In the genomic region with DNA sequence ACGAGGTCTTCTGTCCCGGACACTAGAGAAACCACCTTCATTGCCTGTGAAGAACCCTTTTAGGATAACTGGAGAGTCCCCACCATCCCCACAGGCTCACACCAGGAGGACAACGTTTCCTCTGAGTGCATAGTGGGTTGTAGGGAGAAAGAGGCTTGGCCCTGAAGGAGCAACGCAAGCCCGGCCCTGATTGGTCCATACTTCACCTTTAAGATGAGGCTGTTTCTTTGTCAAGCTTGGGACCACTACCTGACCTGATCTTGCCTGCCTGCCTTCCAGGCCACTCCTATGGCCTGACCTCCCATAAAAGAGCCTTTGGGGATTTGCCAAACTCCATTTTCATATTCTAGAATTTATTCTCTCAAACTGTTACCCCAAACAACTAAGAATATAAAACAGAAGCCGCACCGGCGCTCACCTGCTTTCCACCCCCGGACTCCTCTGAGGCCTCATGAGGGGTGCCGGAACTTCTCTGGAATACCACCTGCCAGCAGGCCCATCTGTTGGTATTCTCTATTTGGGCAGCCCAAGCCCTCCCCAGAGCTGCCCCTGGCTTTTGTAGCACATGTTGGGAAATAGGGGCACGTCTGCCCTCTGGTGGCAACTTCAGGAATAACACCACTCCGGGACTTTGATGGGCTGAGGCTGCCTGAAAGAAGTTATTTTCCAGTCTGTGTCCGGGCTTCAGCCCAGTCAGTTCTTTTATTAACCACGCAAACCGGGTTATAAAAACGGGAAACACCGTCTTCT, we compare ENCODE assay signal across 9 mouse cellular contexts.
A peak's percentile ranks its signal among the peaks of the same experiment; 100 is the strongest.
DNase-seq lines count a peak whose midpoint lies in the region; ATAC-seq and TF ChIP-seq lines count a peak whose summit lies in the region.
"Had no signal": no experiment of that assay in that cellular context is flagged by ENCODE, and none has a peak within 500 bp of the region (broad histone marks: within the 10 kb centered on the region; RNA-seq: fewer than 3 reads in every experiment).

No protein-coding gene starts in this region.

- H3K4me3 ChIP-seq in MEL (ENCODE audit: control insufficient read depth in 1 of 2, insufficient read depth in 1 of 2, low read depth in 2 of 2, low read length in 2 of 2) = no peak overlapping the region
- H3K4me3 ChIP-seq in forebrain, embryonic 11.5 days (ENCODE audit: low read depth, low read length) = no peak overlapping the region

- no peak for TF ChIP-seq POLR2A in MEL (IDR thresholded peaks at IDR 0.05; ENCODE audit: control insufficient read depth in 1 of 2, insufficient read depth in 1 of 2, low read depth in 1 of 2, low read length in 2 of 2, poor library complexity in 1 of 2)

- no peak for TF ChIP-seq EP300 in MEL (IDR thresholded peaks at IDR 0.05; ENCODE audit: low read depth in 1 of 2, low read length in 2 of 2)

- WGBS in forebrain, embryonic 11.5 days = 29% methylated on average over 17 of the region's 17 CpGs

- H3K4me2 ChIP-seq in forebrain, embryonic 11.5 days (ENCODE audit: low read depth, low read length, severe bottlenecking) = no peak overlapping the region

- TF ChIP-seq RAD21 in MEL (IDR thresholded peaks at IDR 0.05; ENCODE audit: low read depth, low read length) = peak; percentile 61

- no peaks in the 10 kb centered on the region for H3K9me3 ChIP-seq in MEL (replicated peaks; ENCODE audit: insufficient read depth, low read length)
- no peaks in the 10 kb centered on the region for H3K9me3 ChIP-seq in forebrain, embryonic 11.5 days (ENCODE audit: control insufficient read depth, low read length)

- no peaks in the 10 kb centered on the region for H3K36me3 ChIP-seq in MEL (ENCODE audit: control insufficient read depth in 1 of 2, insufficient read depth in 2 of 2, low read length in 2 of 2)
- H3K36me3 ChIP-seq in forebrain, embryonic 11.5 days (ENCODE audit: control insufficient read depth, insufficient read depth, low read length) = no peaks in the 10 kb centered on the region

- peak; percentile 82 to 85 (median 83) for TF ChIP-seq CTCF in MEL (IDR thresholded peaks at IDR 0.05 in 2 of 3, conservative IDR thresholded peaks at IDR 0.05 in 1 of 3; ENCODE audit: control insufficient read depth in 1 of 3, insufficient read depth in 1 of 3, low read depth in 2 of 3, low read length in 3 of 3, poor library complexity in 1 of 3, severe bottlenecking in 1 of 3)

- DNase-seq in MEL (ENCODE audit: low read depth, low spot score) = peak; percentile 74
- peak; percentile 62 for DNase-seq in c-Kit-positive CD71-negative TER-119-negative erythroid progenitor cells, embryonic 14.5 days (ENCODE audit: low read depth)
- DNase-seq in forebrain, embryonic 11.5 days (ENCODE audit: low spot score) = peak; percentile 89
- DNase-seq in heart, postnatal 4 days = peak; percentile 86
- peak; percentile 60 to 86 for DNase-seq in layer of hippocampus, adult 8-10 months (ENCODE audit: low spot score in 2 of 2)
- DNase-seq in lung, postnatal 10 days = peak; percentile 80
- DNase-seq in retina, postnatal 1 day = peak; percentile 85
- peak; percentile 82 for DNase-seq in thymus, postnatal 4 days

- H3K9ac ChIP-seq in MEL (ENCODE audit: control insufficient read depth, low read depth, low read length, poor library complexity, severe bottlenecking) = no peak overlapping the region
- no peak overlapping the region for H3K9ac ChIP-seq in forebrain, embryonic 11.5 days (ENCODE audit: low read length)

- H3K27ac ChIP-seq in MEL (ENCODE audit: control insufficient read depth, low read depth, low read length) = no peak overlapping the region
- H3K27ac ChIP-seq in forebrain, embryonic 11.5 days (ENCODE audit: low read depth, low read length) = no peak overlapping the region
- H3K27ac ChIP-seq: macrophage had no signal

- H3K4me1 ChIP-seq in MEL (ENCODE audit: control insufficient read depth in 1 of 2, insufficient read depth in 2 of 2, low read length in 2 of 2) = peaks cover 0 to 5% of the 10 kb centered on the region in 2 experiments; a peak in 1 of 4 replicates
- H3K4me1 ChIP-seq in forebrain, embryonic 11.5 days (replicated peaks; ENCODE audit: control insufficient read depth, insufficient read depth, low read length) = no peaks in the 10 kb centered on the region

- peak; percentile 70 for ATAC-seq in forebrain, embryonic 11.5 days (replicated peaks; ENCODE audit: low FRiP score)

- H3K27me3 ChIP-seq in MEL (ENCODE audit: control insufficient read depth in 1 of 2, insufficient read depth in 2 of 2, low read length in 2 of 2) = peaks cover 0 to 12% of the 10 kb centered on the region in 2 experiments; a peak in 2 of 4 replicates
- H3K27me3 ChIP-seq in forebrain, embryonic 11.5 days (ENCODE audit: control insufficient read depth, insufficient read depth, low read length) = no peaks in the 10 kb centered on the region

- H3K79me2 ChIP-seq in MEL (ENCODE audit: control insufficient read depth, insufficient read depth, low read length, poor library complexity) = no peaks in the 10 kb centered on the region

TF ChIP-seq in MEL, 35 proteins besides CTCF, POLR2A, EP300 and RAD21:
- no peak for TF ChIP-seq USF1 (IDR thresholded peaks at IDR 0.05; ENCODE audit: low read depth, low read length)
- no peak for TF ChIP-seq POLR2AphosphoS2 (IDR thresholded peaks at IDR 0.05; ENCODE audit: low read length)
- no peak for TF ChIP-seq RCOR1 (IDR thresholded peaks at IDR 0.05; ENCODE audit: low read depth, low read length)
- TF ChIP-seq GABPA (IDR thresholded peaks at IDR 0.05; ENCODE audit: low read depth, low read length) = no peak
- TF ChIP-seq CHD1 (IDR thresholded peaks at IDR 0.05; ENCODE audit: low read depth, low read length) = no peak
- TF ChIP-seq KAT2A (conservative IDR thresholded peaks at IDR 0.05; ENCODE audit: low read depth, low read length) = no peak
- peak; percentile 62 for TF ChIP-seq SMC3 (IDR thresholded peaks at IDR 0.05; ENCODE audit: low read depth, low read length)
- TF ChIP-seq TCF12 (IDR thresholded peaks at IDR 0.05; ENCODE audit: low read depth, low read length) = no peak
- no peak for TF ChIP-seq POLR2AphosphoS5 (IDR thresholded peaks at IDR 0.05; ENCODE audit: borderline replicate concordance, low read depth, low read length)
- 0 out of 2 replicates have a peak, but pooled peaks have one; percentile 47 for TF ChIP-seq MYC (IDR thresholded peaks at IDR 0.05; ENCODE audit: low read depth, low read length)
- peak; percentile 28; the same call in 1 of the 2 replicates for TF ChIP-seq ZC3H11A (IDR thresholded peaks at IDR 0.05; ENCODE audit: low read depth, low read length)
- TF ChIP-seq MXI1 (IDR thresholded peaks at IDR 0.05; ENCODE audit: low read depth, low read length) = no peak
